Mouse (Mus musculus) cerebellum, adult 9-11 months (tissue): ENCODE data around the gene Efhd1.

Experiments
- DNase-seq: peaks from one replicate; pipeline ENCODE4 v3.0.0; 2022

Gene Efhd1

DNA sequence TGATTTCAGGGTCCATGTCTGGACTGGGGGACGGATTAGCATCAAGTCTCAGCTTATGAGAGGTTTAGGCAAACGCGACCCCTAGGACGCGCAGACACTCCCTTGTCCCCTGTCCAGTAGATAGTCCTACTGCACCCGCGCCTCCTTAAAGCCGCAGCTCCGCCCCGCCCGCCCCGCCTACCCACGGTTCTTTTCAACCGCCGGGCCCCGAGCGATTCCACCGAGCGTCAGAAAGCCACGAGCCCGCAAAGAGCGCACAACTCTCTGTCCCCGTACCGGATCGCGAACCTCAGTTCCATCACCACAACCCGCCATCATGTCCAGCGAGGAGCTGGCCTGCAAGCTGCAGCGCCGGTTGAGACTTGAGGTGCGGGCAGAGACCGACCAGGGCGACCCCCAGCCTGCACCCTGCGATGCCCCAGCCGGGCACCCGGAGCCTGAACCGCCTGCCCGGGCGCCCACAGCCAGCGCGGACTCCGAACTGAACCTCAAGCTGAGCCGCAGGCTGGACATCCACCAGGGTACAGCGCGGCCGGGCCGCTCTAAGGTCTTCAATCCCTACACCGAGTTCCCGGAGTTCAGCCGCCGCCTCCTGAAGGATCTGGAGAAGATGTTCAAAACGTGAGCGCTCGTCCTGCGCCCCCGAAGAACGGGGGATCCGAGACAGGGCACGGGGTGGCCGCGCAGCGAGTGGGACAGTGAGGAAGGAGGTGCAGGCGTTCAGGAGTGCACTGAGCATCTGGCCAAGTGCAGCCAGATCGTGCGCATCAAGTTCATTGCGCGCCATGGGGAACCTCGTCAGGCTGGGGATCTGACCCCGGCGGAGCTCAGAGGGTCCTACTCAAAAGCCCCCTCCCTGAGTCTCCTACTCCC is at the start of gene Efhd1:
Gene Efhd1, plus strand, starts transcription at position 230 of the 873 bp plus-strand sequence.
- no peak for DNase-seq

DNA sequence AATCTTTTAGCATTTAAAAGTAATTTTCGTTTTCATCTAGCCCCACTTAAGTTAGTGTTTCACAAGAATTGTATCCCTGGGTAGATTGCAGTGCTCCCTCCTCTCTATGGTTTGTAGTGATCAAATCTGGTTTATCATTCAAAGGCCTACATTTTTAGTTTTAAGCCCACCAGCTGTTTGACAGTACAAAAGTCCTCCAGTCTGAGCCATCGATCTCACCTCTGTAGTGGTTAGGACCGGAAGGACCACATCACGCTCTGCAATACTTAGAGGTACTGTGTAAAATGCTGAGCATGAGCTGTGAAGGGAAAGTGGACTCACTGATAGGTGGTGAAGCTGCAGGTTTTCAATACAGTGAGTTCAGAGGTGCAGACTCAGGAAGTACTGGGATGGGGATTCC is 49.4 kb upstream of the Efhd1 start:
- DNase-seq = no peak

DNA sequence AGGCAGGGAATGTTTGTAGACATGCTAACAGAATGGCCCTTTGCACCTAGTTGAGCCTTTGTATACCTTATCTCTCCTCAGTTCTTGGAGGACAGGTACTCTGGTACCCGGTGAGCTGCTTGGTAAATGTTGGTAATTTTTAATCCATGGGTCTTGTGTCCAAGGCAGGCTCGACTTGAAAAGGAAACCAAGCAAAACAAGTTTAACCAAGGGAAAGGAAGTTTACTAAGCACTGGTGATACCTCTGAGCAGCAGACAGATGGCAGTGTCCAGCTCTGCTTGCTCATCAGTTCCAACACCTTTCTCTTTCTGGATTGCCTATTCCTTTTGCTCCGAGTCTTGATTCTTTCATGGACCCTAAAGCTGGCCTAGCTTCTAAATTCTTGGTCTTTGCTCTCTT is 46.2 kb upstream of the Efhd1 start:
- no peak for DNase-seq

DNA sequence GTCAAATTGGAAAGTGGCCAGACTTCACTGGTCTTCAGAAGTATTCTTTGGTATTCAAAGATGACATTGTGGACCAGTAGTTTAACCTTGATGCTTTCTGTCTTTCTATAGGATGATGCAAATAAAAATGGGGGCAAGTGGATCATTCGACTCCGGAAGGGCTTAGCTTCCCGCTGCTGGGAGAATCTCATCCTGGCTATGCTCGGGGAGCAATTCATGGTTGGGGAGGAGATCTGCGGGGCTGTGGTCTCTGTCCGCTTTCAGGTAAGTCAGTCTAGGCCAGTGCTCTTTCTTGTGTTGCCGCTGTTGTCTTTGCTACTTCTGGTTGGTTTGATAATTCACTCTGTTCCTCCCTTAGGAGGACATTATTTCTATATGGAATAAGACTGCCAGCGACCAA is 38.4 kb upstream of the Efhd1 start:
- DNase-seq = no peak

DNA sequence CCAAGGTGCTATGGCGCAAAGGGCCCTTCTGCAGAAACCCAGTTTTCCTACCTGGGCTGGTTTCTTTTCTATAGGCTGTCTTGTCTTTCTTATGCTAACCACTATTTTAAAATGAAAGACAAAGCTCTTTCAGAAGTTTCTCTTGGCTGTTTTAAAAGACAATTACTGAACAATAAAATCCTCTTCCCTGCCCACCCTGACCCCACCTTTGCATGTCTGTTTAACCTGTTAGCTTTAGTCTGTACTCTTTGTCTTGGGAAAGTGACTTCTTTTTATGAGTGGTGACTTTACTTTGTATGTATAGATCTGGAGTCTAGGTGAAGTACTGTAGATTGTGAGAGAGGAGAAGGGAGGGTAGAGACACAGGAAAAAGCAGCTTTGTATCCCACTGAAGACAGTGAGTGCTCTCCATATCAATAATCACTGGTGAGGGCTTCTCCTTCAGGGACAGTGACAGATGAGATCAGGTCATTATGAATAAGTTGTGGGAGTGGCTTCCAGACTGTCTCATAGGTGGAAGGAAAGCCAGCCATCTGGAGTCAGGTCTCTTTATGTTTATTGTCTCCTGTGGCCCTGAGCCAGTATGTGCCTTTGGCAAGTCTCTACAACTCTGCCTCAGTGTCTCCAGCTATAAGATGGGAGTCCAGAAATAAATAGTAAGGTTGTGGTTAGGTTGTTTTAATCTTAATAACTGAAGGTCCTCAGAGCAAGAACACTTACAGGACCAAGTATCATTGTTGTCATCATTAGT is 37.6 kb upstream of the Efhd1 start:
- DNase-seq = peak; percentile 47

DNA sequence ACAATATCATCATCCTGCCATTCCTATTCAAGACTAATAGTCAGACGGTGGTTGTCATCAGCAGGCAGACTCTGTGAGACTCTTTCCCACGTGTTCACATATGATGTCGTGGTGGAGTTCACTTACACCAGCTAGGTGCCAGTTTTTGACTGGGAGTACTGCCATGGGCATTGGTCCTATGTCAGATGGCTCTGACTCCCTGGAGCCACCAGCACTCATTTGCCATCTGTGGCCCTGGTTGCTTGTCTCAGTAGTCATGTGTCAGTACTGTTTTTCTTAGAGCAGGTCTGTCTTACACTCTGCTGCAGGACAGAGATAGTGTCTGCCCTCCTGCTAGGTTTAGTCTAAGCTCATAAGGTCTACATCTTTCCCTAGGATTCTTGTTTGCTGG is 37.0 kb upstream of the Efhd1 start:
- peak; percentile 93 for DNase-seq

DNA sequence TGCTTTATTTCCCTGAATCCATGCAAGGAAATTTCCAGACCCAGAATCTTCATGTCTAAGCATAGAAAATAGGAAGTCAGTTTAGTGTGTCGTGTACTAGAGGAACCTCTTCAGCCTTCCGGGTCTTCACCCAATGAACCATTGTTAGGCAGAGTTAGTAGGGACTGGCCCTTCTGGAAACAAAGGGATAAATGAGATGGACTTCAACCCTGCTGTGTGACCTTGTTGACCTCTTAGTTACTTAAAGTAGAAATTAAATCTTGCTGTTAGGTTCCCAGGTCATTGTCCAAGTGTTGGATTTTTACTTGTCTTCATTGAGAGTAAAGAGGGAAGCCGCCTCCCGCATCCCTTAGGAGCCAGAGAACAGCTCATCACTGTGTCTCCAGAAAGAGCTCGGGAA is 33.6 kb upstream of the Efhd1 start:
- DNase-seq = no peak

DNA sequence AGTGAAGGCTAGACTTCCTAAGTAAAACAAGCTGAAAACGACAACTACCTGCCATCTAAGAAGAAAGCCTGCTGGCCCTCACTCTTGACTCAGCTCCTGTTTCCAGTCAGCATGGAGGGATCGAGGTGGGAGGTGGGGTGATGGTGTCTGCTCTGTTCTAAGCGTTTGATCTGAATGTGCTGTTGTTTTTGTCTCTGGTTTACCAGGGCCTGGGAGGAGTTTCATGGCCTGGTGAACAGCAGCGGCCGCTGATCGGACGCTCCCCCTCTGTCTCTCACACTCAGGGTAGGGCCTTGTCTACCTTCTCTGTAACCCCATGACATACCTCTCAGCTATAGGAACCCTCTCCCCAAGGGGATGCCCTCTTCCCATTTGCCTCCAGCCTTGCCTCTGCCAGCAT is 32.0 kb upstream of the Efhd1 start:
- no peak for DNase-seq

DNA sequence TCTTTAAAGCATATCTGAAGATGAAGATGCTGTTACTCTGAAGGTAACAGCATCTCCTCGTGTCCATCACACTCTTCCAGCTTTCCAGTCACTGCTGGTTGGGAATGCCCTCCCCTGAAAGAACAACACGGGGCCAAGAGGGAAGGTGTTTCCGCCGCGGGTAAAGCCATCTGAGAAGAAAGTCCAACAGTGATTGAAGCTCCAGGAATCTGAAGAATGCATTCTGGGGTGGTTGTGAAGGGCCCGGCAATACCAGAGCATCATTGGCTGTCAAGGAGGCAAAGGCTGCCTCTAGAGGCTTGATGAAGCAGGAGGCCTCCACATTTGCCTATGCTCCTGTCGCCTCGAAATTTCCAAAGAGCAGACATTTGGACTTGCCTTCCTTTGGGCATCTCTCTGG is 25.1 kb upstream of the Efhd1 start:
- DNase-seq = no peak

DNA sequence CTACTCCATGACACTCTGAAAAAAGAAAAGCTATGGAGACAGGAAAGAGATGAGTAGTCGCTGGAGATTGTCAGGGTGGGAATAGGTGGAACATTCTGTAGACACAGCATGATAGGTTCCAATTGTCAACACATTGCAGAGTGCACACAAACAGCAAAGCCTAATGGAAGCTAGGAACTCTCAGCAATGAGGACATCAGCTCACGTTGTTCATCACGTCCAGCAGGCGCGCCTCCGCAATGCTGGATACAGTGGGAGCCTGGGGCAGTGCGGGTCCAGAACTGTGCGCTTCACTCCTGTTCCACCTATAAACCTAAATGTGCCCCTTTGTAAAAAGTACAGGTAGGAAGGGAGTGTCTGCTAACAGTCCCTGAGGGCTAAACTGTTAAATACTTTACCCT is 21.1 kb upstream of the Efhd1 start:
- DNase-seq = no peak

DNA sequence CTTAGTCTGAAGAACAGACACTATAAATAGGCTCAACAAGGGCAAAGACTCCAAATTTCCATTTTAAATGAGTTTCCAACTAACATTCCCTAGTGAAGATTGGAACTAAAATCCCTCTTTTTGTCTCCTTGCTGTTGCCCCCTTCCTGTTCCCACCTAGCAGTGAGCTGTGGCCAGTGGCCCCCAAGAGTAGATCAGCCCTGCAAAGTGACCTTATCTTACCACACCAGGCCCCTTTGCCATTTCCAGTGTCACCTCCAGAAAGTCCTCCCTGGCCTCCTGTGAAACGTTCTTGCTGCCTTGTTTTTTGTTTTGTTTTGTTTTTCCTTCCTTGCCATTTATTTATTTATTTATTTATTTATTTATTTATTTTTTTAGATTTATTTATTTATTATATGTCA is 18.7 kb upstream of the Efhd1 start:
- no peak for DNase-seq

DNA sequence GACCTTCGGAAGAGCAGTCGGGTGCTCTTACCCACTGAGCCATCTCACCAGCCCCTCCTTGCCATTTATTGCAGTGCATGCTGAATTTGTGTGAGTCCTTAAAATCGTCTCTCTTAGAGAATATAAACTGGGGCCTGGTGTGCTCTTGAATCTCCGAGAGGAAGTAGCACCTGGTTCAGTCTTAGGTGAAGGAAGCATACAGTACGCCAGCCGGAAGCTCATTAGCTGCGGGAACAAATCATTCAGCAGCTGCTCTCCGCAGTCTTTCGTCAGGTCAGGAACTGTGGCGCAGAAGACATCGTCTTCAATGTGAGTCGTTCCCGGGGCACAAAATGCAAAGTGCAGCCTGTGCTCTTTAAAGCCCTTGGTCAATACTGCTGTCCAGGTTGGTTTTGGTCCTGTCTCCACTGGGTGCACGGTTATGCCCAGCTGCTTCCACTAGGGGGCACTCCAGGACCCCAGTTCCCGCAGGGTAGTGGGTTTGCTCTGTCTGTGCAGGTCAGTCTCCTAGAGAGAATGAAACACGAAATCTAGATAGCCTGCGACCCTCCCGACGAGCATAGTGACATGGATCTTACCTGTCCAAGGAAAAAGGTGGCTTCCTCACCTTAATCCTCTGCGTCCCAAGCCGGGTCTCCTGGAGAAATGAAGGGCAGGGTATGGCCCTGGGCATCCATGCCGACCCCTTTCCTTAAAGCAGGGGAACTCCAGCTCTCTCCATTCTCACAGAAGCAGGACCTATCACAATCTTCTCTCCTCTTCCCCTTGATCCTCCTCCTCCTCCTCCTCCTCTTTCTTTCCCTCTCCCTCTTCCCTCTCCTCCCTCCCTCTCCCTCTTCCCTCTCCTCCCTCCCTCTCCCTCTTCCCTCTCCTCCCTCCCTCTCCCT is 18.0 kb upstream of the Efhd1 start:
- peak; percentile 64 for DNase-seq

DNA sequence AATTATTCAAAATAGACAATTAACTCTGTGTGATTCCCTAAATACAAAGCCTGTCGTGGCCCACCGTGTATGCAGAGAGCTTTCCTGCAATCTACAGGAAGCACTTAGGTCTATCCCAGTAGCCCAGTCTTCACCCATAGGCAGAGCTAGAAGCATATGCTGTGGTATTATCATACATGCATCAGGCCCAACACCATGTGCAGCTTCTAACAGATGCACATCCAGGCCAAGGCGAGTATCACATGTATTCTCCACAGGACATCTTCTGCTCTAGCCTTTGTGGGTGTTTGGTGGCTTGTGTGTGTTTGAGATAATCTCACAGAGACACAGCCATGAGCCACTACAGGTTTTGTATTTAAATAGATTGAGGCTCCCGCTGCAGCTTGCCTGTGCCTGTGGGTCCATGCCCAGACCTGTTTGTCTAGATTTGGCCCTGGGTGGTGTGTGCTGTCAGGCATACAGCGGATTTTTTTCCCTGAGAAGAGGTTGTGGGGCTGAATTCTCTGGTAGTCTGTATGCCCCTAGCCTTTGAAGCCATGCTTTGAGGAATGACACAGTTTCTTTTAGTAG is 12.0 kb upstream of the Efhd1 start:
- DNase-seq = no peak

DNA sequence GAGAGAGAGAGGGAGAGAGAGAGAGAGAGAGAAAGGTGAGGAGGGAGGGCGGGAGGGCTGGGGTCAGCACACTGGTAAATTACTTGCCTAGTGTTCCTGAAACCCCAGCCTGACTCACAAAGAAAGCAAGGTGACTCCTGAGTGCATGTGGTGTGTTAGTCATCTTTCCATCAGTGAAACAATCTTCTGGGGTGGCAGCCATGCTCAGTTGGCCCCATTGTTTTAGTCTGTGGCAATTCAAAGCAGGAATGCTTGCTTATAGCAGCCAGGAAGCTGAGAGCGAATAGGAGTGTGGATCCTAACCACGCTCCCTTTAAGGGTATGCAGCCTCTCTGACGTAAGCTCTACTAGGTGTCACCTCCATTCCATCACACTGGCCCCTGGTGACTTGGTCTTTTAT is 9.0 kb upstream of the Efhd1 start:
- no peak for DNase-seq

DNA sequence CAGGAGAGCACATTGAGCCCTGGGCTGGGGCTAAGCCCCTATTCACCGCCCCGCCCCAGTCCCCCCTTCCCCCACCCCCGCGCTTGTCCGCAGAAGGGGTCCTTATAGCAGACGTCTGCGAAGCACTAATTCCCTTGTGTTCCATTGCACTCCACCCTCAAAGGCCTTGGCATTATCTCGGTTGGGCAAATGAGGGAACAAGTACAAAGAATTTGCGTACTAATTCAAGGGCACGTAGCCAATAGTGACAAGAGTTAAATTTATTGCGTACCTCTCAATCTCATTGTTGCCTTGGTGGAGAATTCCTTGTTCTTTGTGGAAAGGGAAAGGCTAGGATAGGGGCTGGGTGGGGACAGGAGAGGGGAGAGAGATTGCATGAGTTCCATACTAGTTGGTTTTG is 6.5 kb upstream of the Efhd1 start:
- no peak for DNase-seq

DNA sequence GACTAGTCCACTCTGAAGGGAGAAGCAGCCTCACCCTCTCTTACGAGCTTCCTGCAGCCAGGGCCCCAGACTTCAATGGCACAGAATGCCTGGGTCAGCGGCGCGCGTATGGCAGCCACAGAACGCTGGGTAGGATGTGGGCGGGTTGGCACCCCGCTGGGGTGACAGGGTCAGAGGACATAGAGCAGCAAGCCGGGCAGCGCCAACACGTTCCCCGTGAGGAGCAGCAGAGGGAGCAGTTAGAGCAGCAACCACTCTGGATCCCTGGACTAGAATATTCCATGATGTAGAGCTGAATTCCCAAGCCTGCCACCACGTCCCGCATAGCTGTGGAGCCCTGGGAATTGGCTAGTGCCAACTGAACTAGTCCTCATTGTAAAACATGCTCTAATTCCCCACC is 5.7 kb upstream of the Efhd1 start:
- no peak for DNase-seq

DNA sequence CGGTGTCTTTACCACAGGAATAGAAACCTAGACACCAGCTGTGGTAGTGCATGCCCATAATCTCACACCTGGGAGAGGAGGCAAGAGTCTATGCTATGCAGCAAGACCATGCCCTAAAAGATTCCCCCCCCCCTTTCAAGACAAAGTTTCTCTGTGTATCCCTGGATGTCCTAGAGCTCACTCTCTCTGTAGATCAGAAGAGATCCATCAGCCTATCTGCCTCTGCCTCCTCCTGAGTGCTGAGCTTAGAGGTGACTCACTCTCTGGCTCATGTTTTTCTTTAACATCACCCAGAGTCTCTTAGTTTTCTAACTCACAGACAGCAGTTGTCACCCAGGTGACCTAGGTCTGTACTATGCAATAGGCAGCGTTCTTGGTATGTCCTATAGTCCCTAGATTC is 4.8 kb upstream of the Efhd1 start:
- no peak for DNase-seq

DNA sequence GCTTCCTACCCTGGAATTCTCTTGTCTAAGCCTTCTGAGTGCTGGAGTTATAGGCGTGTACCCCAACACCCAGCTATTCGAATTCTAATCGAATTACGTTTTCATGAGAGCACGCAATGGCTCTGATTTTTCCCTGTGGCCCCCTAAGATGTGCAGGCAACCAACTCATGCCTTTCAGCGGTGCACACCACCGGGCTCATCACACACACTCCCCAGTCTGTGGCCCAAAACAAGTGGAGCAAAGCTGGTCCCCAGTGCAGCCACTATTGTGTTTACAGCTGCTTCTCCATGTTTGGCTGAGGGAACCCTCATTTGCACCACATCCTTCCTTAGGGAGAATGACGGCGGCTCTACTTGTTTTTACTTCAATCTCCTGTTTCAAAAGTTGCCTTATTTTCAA is 906 bp upstream of the Efhd1 start:
- DNase-seq = no peak

DNA sequence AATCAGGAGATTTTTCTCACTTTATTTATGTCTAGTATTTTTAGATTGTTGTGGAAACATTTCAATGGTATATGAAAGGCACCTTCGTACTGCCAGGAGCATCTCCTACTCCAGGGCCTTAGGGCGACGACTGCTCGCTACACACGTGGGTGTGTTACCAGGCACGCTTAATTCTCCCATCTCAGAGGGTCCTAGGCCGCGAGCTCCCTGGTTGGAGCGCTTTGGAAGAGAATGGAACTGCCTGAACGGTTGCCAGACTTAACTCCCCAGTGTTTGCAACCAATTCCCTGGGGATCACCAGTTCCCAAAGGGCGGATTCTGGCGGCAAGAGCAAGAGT is 398 bp upstream of the Efhd1 start:
- no peak for DNase-seq

DNA sequence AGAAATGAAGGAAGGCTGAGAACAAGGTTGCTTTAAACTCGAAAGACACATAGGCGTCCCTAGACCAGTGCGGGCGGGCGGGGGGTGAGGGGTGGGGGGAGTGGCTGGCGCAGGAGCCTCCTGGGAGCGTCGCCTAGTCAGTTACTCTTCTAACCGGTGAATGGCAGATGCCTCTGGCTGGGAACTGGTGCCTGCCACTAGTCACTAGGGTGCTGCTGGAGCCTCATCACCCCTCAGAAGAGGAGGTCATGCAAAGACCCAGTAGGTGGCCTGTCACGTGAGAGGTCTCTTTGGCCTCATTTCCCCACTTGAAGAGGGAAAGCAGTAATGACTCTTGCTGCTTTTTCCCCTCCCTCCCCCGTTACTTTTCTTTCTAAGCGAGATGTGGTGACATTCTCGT is 1.0 kb downstream of the Efhd1 start:
- DNase-seq = no peak

DNA sequence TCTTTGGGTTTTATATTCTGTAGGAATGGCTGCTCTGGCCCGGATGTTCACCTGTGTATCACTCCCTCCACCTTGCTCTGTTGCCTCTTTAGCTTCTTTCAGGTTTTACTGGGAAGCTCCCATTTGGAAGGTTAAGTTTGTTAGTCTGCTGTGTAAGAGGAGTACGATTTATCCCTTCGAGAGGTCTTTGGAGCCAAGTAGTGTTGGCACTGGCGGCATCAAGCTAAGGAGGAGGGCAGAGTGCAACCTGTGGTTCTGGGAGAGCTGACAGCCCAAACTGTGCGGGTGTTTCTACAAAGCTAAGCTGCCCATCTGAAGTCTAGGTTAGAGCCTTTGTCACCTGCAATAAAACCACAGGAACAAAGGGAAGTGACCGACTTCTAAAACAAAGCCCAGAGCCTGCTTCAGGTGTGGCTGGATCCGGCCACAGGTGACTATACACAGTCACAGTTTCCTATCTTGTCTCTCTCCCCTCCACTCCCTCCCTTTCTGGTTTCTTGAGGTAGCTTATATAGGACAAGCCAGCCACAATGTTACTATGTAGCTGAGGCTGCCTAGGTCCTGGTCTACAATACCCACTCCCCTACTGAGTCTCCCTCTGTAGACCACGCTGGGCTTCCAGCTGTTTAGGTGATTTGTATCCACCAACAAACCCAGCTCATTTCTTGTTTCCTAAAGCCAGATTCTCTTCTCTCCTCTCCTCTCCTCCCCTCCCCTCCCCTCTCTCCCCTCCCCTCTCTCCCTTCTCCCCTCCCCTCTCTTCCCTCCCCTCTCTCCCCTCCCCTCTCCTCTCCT is 2.3 kb downstream of the Efhd1 start:
- DNase-seq = no peak

DNA sequence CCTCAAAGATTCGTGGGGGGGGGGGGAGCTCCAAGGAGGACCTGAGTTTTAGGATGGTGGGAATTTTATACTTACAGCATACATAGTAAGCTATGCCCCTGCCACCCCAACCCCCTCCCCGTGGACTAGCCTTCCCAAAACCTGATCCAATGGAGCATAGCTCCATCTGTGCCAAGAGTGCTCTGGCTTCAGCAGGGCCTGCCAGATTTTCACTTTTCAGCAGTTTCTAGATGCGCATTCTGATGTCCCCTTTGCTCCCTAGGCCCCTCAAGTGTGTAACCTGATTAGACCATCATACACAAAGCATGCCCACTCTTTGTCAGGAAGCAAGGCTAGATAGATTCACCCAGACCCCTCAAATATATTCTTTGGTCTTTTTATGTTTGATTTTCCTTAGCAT is 6.0 kb downstream of the Efhd1 start:
- DNase-seq = no peak
